ENCODE assay signal across 8 mouse cellular contexts in the genomic region with DNA sequence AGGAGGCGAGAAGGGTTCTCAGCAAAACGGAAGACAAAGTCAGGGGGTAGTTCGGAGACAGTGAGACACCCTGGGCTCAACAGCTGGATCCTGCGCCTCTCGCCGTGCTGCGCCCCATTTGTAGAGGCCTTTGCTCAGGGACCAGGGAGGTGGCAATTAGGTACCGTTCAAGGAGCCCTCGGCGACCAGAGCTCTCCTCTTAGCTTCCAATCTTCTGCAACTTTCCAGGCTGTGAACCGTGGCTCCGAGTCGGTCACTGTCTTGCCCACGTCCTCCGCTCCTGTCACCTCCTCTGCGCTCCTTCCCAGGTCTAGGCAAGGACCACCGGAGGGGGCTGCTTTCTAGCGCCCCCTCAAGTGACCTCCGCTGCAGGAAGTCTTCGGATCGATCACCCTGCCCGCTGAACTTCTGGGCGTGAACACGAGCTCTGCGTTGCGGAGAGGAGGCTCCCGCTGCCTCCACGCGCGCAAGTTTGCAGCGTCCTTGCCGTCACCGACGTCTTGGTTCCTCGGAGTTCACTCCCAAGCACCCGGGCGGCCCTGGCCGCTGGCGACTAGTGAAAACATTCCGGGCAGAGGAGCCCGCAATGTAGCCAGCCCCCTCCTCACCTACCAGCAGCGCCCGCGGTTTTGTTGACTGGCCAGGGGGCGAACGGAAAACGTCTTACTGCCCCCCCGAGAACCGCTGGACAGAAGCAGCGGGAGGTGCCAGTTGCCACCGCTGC. TPM values are rescaled to one million over a fixed set of nuclear protein-coding genes. Genes with fewer than 3 reads are reported as not detected.
A peak's percentile ranks its signal among the peaks of the same experiment; 100 is the strongest.
DNase-seq lines count a peak whose midpoint lies in the region; ATAC-seq and TF ChIP-seq lines count a peak whose summit lies in the region.

No protein-coding gene starts in this region.

- no peaks in the 10 kb centered on the region for H3K36me3 ChIP-seq in lung, postnatal 0 days (ENCODE audit: insufficient read depth, low read length)
- H3K36me3 ChIP-seq in hindbrain, embryonic 13.5 days: no peaks in the 10 kb centered on the region
- H3K36me3 ChIP-seq in midbrain, embryonic 14.5 days (ENCODE audit: control insufficient read depth, insufficient read depth, low read length): no peaks in the 10 kb centered on the region

- H3K9ac ChIP-seq in lung, postnatal 0 days (replicated peaks; ENCODE audit: low read depth): no peak overlapping the region
- H3K9ac ChIP-seq in hindbrain, embryonic 13.5 days: peak overlapping the region; percentile 72
- H3K9ac ChIP-seq in midbrain, embryonic 14.5 days (replicated peaks; ENCODE audit: low read length): peak overlapping the region; percentile 51; the same call in 1 of the 2 replicates

- H3K27me3 ChIP-seq in lung, postnatal 0 days (replicated peaks; ENCODE audit: insufficient read depth, low read length): peaks cover 20% of the 10 kb centered on the region
- peaks cover 38% of the 10 kb centered on the region for H3K27me3 ChIP-seq in hindbrain, embryonic 13.5 days
- H3K27me3 ChIP-seq in midbrain, embryonic 14.5 days (ENCODE audit: control insufficient read depth, insufficient read depth, low read length): peaks cover 14% of the 10 kb centered on the region

- H3K4me2 ChIP-seq in lung, postnatal 0 days (replicated peaks; ENCODE audit: low read depth, low read length): peak overlapping the region; percentile 38
- H3K4me2 ChIP-seq in hindbrain, embryonic 13.5 days: peak overlapping the region; percentile 97
- peak overlapping the region; percentile 94 for H3K4me2 ChIP-seq in midbrain, embryonic 14.5 days (ENCODE audit: low read length)

- no peaks in the 10 kb centered on the region for H3K4me1 ChIP-seq in lung, postnatal 0 days (ENCODE audit: insufficient read depth, low read depth, low read length)
- peaks cover 38% of the 10 kb centered on the region for H3K4me1 ChIP-seq in hindbrain, embryonic 13.5 days (replicated peaks)
- 0 out of 2 replicates have a peak, but pooled peaks cover 3% of the 10 kb centered on the region for H3K4me1 ChIP-seq in midbrain, embryonic 14.5 days (ENCODE audit: control insufficient read depth, insufficient read depth, low read length)

- H3K9me3 ChIP-seq in lung, postnatal 0 days (ENCODE audit: low read length): no peaks in the 10 kb centered on the region
- H3K9me3 ChIP-seq in hindbrain, embryonic 13.5 days: no peaks in the 10 kb centered on the region
- no peaks in the 10 kb centered on the region for H3K9me3 ChIP-seq in midbrain, embryonic 14.5 days (ENCODE audit: control insufficient read depth, low read length)

- peak; percentile 3 for DNase-seq in cerebellum, adult 9-11 months
- DNase-seq in cerebellum, adult 11-12 months: no peak
- DNase-seq in lung, postnatal 0 days (ENCODE audit: low spot score): no peak
- DNase-seq in lung, postnatal 14 days: no peak
- no peak for DNase-seq in midbrain, embryonic 14.5 days
- no peak for DNase-seq in right cerebral cortex, postnatal 25 days

- TF ChIP-seq EP300 in lung, postnatal 0 days (IDR thresholded peaks at IDR 0.05): no peak

- no peak for TF ChIP-seq CTCF in lung, postnatal 0 days (IDR thresholded peaks at IDR 0.05)

- H3K27ac ChIP-seq in lung, postnatal 0 days (ENCODE audit: low read length): no peak overlapping the region
- no peak overlapping the region for H3K27ac ChIP-seq in hindbrain, embryonic 13.5 days
- H3K27ac ChIP-seq in midbrain, embryonic 14.5 days (replicated peaks; ENCODE audit: low read depth, low read length): no peak overlapping the region

- H3K4me3 ChIP-seq in lung, postnatal 0 days (ENCODE audit: low read depth, low read length): peak overlapping the region; percentile 10; the same call in 1 of the 2 replicates
- H3K4me3 ChIP-seq in hindbrain, embryonic 13.5 days: peak overlapping the region; percentile 53
- peak overlapping the region; percentile 55 for H3K4me3 ChIP-seq in midbrain, embryonic 14.5 days (replicated peaks; ENCODE audit: low read depth, low read length)

- ATAC-seq in lung, postnatal 0 days: no peak
- ATAC-seq in hindbrain, embryonic 13.5 days (ENCODE audit: low FRiP score): peak; percentile 79
- ATAC-seq in midbrain, embryonic 14.5 days (ENCODE audit: low FRiP score, low TSS enrichment): peak; percentile 76
- no peak for ATAC-seq in frontal cortex, adult (ENCODE audit: low TSS enrichment)

- 4% methylated on average over 45 of the region's 51 CpGs for WGBS in lung, postnatal 0 days
- 2% methylated on average over 51 of the region's 51 CpGs for WGBS in hindbrain, embryonic 13.5 days
- WGBS in midbrain, embryonic 14.5 days: 1% methylated on average over 51 of the region's 51 CpGs

RNA-seq across cellular contexts. Expression of gene Alk, which starts 0.4 kb away (rescaled TPM):
- polyA plus RNA-seq in lung, postnatal 0 days (2015; fragmentation: Nextera tagmentation; extraction: Ambion mirVana): not detected in 2 replicates
- polyA plus RNA-seq in hindbrain, embryonic 13.5 days (2015; fragmentation: Nextera tagmentation; extraction: Ambion mirVana): 3.4 and 3.5 TPM in 2 replicates
- 2.6 and 3.8 TPM in 2 replicates for polyA plus RNA-seq in midbrain, embryonic 14.5 days (2014; fragmentation: Nextera tagmentation; extraction: Ambion mirVana)

Comparison
In these comparisons a context has a peak if more than half of its experiments do, and no peak if none do; other contexts are left out.
1. ATAC-seq: peak in hindbrain, embryonic 13.5 days (single experiment) and midbrain, embryonic 14.5 days (single experiment); none in lung, postnatal 0 days (single experiment) and frontal cortex, adult (single experiment).
2. H3K4me2 ChIP-seq: peak in every context shown above with its lines; median percentile 97 in hindbrain, embryonic 13.5 days; 94 in midbrain, embryonic 14.5 days; 38 in lung, postnatal 0 days.
3. Peak in every context shown above with its lines, with median percentiles within 50 percentile points of each other: H3K4me3 ChIP-seq.